In genomic region chr6:135273066-135273465, GRCm38 (mm10) we compare ENCODE assay signal across 25 mouse cellular contexts. TPM values are rescaled to one million over a fixed set of nuclear protein-coding genes. Genes with fewer than 3 reads are reported as not detected.
A peak's percentile ranks its signal among the peaks of the same experiment; 100 is the strongest.
DNase-seq lines count a peak whose midpoint lies in the region; TF ChIP-seq lines count a peak whose summit lies in the region.
"Had no signal": no experiment of that assay in that cellular context is flagged by ENCODE, and none has a peak within 500 bp of the region (broad histone marks: within the 10 kb centered on the region; RNA-seq: fewer than 3 reads in every experiment).

No protein-coding gene starts in this region.

- WGBS in thymus, adult 2 months: 3% methylated on average over 6 of the region's 6 CpGs
- whole genome bisulfite sequencing in forebrain, embryonic 10.5 days: 94% methylated on average over 6 of the region's 6 CpGs

- no peak for TF ChIP-seq POLR2A in thymus, adult 2 months (IDR thresholded peaks at IDR 0.05; ENCODE audit: control insufficient read depth, extremely low read depth, insufficient read depth, low read length, poor library complexity)

- H3K27ac ChIP-seq in thymus, adult 2 months (ENCODE audit: control insufficient read depth, insufficient read depth, low read length): no peak overlapping the region; the same call in 1 of the 2 replicates
- no peak overlapping the region for H3K27ac ChIP-seq in forebrain, embryonic 10.5 days
- H3K27ac ChIP-seq: gastrocnemius, adult 2 months; hindbrain, embryonic 14.5 days; hindbrain, postnatal 0 days had no signal

- no peak for TF ChIP-seq CTCF in thymus, adult 2 months (IDR thresholded peaks at IDR 0.05; ENCODE audit: borderline replicate concordance, control insufficient read depth, extremely low read depth, insufficient read depth, low read length, poor library complexity)

- no peak overlapping the region for H3K4me3 ChIP-seq in thymus, adult 2 months (ENCODE audit: control insufficient read depth, insufficient read depth, low read length)
- H3K4me3 ChIP-seq in forebrain, embryonic 10.5 days: no peak overlapping the region
- H3K4me3 ChIP-seq: gastrocnemius, adult 2 months; heart, embryonic 13.5 days had no signal

- peak; percentile 40 for DNase-seq in thymus, adult 2 months
- DNase-seq in thymus, adult 18-20 months: no peak
- peak; percentile 59 for DNase-seq in thymus, postnatal 0 days (ENCODE audit: low spot score)
- DNase-seq in thymus, postnatal 4 days: peak; percentile 34
- DNase-seq in forebrain, embryonic 10.5 days (ENCODE audit: extremely low spot score, low spot score): no peak
- DNase-seq in cerebellum, adult 9-10 months: no peak
- DNase-seq: adrenal gland, adult 8-10 months; adrenal gland, postnatal 25 days; cerebellum, adult 11-12 months; cerebellum, adult 8-10 months; cerebellum, postnatal 14 days; forebrain, postnatal 0 days; gastrocnemius, adult 2 months; gastrocnemius, postnatal 14 days; heart, adult 18-20 months; heart, postnatal 14 days; heart, postnatal 4 days had no signal

- H3K27me3 ChIP-seq in thymus, adult 2 months (ENCODE audit: control insufficient read depth, insufficient read depth, low read length): no peaks in the 10 kb centered on the region
- no peaks in the 10 kb centered on the region for H3K27me3 ChIP-seq in forebrain, embryonic 10.5 days (ENCODE audit: poor library complexity, severe bottlenecking)
- H3K27me3 ChIP-seq: heart, embryonic 13.5 days had no signal

- H3K4me1 ChIP-seq in thymus, adult 2 months (replicated peaks; ENCODE audit: control insufficient read depth, insufficient read depth, low read length): peaks cover 48% of the 10 kb centered on the region
- peaks cover 27% of the 10 kb centered on the region for H3K4me1 ChIP-seq in forebrain, embryonic 10.5 days

- no peaks in the 10 kb centered on the region for H3K36me3 ChIP-seq in thymus, adult 2 months (ENCODE audit: control insufficient read depth, insufficient read depth, low read length)
- no peaks in the 10 kb centered on the region for H3K36me3 ChIP-seq in forebrain, embryonic 10.5 days (replicated peaks)
- H3K36me3 ChIP-seq: heart, embryonic 13.5 days had no signal

- H3K9me3 ChIP-seq in forebrain, embryonic 10.5 days: no peaks in the 10 kb centered on the region
- H3K9me3 ChIP-seq: heart, embryonic 13.5 days had no signal

RNA-seq across cellular contexts. Expression of gene Gsg1, which starts 18.9 kb away (rescaled TPM):
- 0.79 and 1.8 TPM in 2 replicates for polyA plus RNA-seq in thymus, adult 2 months (2012; rRNA removed)
- polyA plus RNA-seq in thymus, postnatal 0 days (2015; fragmentation: Nextera tagmentation; extraction: Ambion mirVana): 0.64 and 0.66 TPM in 2 replicates
- 0.16 TPM in 1 of 2 replicates, not detected in the other for polyA plus RNA-seq in forebrain, embryonic 10.5 days (2016; fragmentation: Nextera tagmentation; extraction: Ambion mirVana)
- polyA plus RNA-seq: CD4-positive, CD25-positive, alpha-beta regulatory T cell, adult 4 months had no signal

RNA-seq across cellular contexts. Expression of gene Pbp2, which starts 37.1 kb away (rescaled TPM):
- polyA plus RNA-seq in thymus, adult 2 months (2012; rRNA removed): not detected in 2 replicates
- polyA plus RNA-seq in thymus, postnatal 0 days (2015; fragmentation: Nextera tagmentation; extraction: Ambion mirVana): not detected in 2 replicates
- polyA plus RNA-seq in forebrain, embryonic 10.5 days (2016; fragmentation: Nextera tagmentation; extraction: Ambion mirVana): not detected in 2 replicates
- polyA plus RNA-seq: CD4-positive, CD25-positive, alpha-beta regulatory T cell, adult 4 months; embryonic facial prominence, embryonic 11.5 days; forebrain, embryonic 11.5 days; forebrain, embryonic 14.5 days; forebrain, postnatal 0 days; heart, embryonic 13.5 days; heart, embryonic 16.5 days; hindbrain, postnatal 0 days had no signal

Comparison
In these comparisons a context has a peak if more than half of its experiments do, and no peak if none do; other contexts are left out.
1. DNase-seq: peak in thymus, adult 2 months (single experiment), thymus, postnatal 0 days (single experiment) and thymus, postnatal 4 days (single experiment); none in thymus, adult 18-20 months (0 of 2), forebrain, embryonic 10.5 days (single experiment) and cerebellum, adult 9-10 months (single experiment).